Mouse (Mus musculus) limb, embryonic 14.5 days (tissue): ENCODE measurements at regions not wholly inside any gene's neighbourhood (a gene's known extent, or its start where the extent isn't known, plus 50 kb on each side); places are given as distances from the start of the nearest gene placed in this dataset.

ENCODE experiments used
- ATAC-seq: fragments of 200-750 bp; cut with Nextera tagmentation; 2 replicates; pipeline ENCODE4 v1.8.0; 2017; ENCODE audit warnings: low read depth, moderate number of reproducible peaks, moderate TSS enrichment; ENCODE audit not compliant: low FRiP score
- DNase-seq: peaks from one replicate; pipeline ENCODE4 v3.0.0-alpha.2; 2015; ENCODE audit warnings: low spot score
- H3K27ac ChIP-seq: fragments of 300-500 bp; sonication (generic); replicated peaks from 2 replicates; pipeline ENCODE4 v1.5.1; 2014; ENCODE audit warnings: low read depth, mild to moderate bottlenecking, low read length, moderate library complexity, mixed read lengths
- H3K27me3 ChIP-seq: fragments of 300-500 bp; sonication (generic); 2 replicates; pipeline ENCODE4 v1.6.1; 2014; ENCODE audit warnings: low read length, mixed read lengths; ENCODE audit not compliant: control insufficient read depth, insufficient read depth
- H3K36me3 ChIP-seq: fragments of 300-500 bp; sonication (generic); 2 replicates; pipeline ENCODE4 v1.6.1; 2014; ENCODE audit warnings: mild to moderate bottlenecking, low read length, moderate library complexity, mixed read lengths; ENCODE audit not compliant: control insufficient read depth, insufficient read depth
- H3K4me1 ChIP-seq: fragments of 300-500 bp; sonication (generic); 2 replicates; pipeline ENCODE4 v1.6.1; 2014; ENCODE audit warnings: antibody characterized with exemption, low read length, mixed read lengths; ENCODE audit not compliant: control insufficient read depth, insufficient read depth
- H3K4me2 ChIP-seq: fragments of 300-500 bp; sonication (generic); replicated peaks from 2 replicates; pipeline ENCODE4 v1.6.1; 2014; ENCODE audit warnings: low read depth, mild to moderate bottlenecking, low read length, moderate library complexity; ENCODE audit not compliant: severe bottlenecking
- H3K4me3 ChIP-seq: fragments of 300-500 bp; sonication (generic); replicated peaks from 2 replicates; pipeline ENCODE4 v1.5.1; 2014; ENCODE audit warnings: low read length
- H3K9ac ChIP-seq: fragments of 300-500 bp; sonication (generic); 2 replicates; pipeline ENCODE4 v1.6.1; 2014; ENCODE audit warnings: mild to moderate bottlenecking, low read depth, low read length, moderate library complexity; ENCODE audit not compliant: severe bottlenecking
- H3K9me3 ChIP-seq: fragments of 300-500 bp; sonication (generic); 2 replicates; pipeline ENCODE4 v1.6.1; 2016; ENCODE audit warnings: low read length; ENCODE audit not compliant: control insufficient read depth
- POLR2A ChIP-seq: fragments of 200-500 bp; IDR thresholded peaks from 2 replicates; pipeline ENCODE4 v1.8.0; 2012; ENCODE audit warnings: inconsistent platforms, mild to moderate bottlenecking, moderate library complexity, borderline replicate concordance; ENCODE audit not compliant: insufficient read depth, insufficient read length; ENCODE audit errors: extremely low read depth
- WGBS: fragments of 180-500 bp; shearing (Covaris S2); extraction: QIAGEN DNeasy Blood & Tissue Kit; methylation state at CpG from one replicate; pipeline ENCODE4 v1.1.7; 2014; 5-methylcytosine and 5-hydroxymethylcytosine counted together

DNA sequence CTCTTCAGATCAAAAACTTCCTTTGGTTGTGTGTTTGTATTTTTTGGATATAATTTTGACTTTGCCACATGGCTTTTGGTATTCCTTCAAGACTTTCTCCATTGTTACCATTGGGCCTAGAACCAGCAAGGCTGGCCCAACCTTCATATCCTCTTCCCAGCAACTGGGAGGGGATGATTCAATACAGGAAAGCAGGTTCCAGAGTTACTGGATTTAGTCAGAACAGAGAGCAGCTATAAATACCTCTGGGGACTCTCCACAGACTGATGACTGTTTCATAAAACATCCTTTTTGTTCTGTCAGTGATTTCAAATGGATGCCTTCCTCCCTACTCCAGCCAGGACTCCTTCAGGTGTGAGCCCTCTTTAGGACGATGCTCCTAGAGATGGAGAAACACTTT is 1361.4 kb downstream of the Gsdmc2 start:
- no peak for TF ChIP-seq POLR2A
- no peak for ATAC-seq

DNA sequence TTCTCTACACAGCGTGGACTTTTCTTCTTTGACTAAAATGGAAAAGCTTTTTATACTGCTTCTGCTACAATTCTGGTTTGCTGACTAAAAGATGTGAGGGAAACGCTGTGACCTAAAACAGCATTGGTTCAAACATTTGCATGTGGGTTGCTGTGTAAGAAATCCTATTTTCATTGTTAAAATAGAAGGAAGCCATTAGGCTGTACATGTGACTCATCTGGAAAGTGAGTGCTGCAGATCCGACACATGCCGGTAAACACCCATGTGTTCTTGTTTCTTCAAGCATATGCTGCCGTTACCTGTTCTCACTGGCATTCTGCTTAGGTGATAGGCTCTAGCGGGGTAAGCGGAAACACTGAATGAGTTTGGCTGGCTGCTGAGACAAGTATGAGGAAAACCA is 1362.6 kb downstream of the Gsdmc2 start:
- WGBS, result 84% methylated on average over 7 of the region's 7 CpGs
- no peaks in the 10 kb centered on the region for H3K27me3 ChIP-seq

More for the DNA sequence above, 1361.4 kb downstream of the Gsdmc2 start:
- Histone ChIP-seq H3K27me3 (no peaks in the 10 kb centered on the region), H3K36me3 (no peaks in the 10 kb centered on the region), H3K9ac (no peak overlapping the region), H3K9me3 (no peaks in the 10 kb centered on the region), H3K4me3 (no peak overlapping the region), H3K4me1 (no peaks in the 10 kb centered on the region), H3K4me2 (no peak overlapping the region), H3K27ac (no peak overlapping the region)
- no peak for DNase-seq
- WGBS, result 77% methylated on average over 1 of the region's 1 CpGs

GRCm38 (mm10) chr15:62477779-62478178 is 1367.2 kb downstream of the Gsdmc2 start:
- no peak for ATAC-seq
- Histone ChIP-seq H3K4me2 (no peak overlapping the region), H3K9ac (no peak overlapping the region), H3K27me3 (no peaks in the 10 kb centered on the region), H3K4me1 (no peaks in the 10 kb centered on the region), H3K4me3 (no peak overlapping the region), H3K36me3 (no peaks in the 10 kb centered on the region), H3K9me3 (no peaks in the 10 kb centered on the region), H3K27ac (no peak overlapping the region)
- DNase-seq, result no peak
- 83% methylated on average over 2 of the region's 2 CpGs for WGBS
- TF ChIP-seq POLR2A, result no peak

More for the DNA sequence above, 1362.6 kb downstream of the Gsdmc2 start:
- Histone ChIP-seq H3K27ac (no peak overlapping the region), H3K9ac (no peak overlapping the region), H3K9me3 (no peaks in the 10 kb centered on the region), H3K36me3 (no peaks in the 10 kb centered on the region), H3K4me3 (no peak overlapping the region), H3K4me2 (no peak overlapping the region), H3K4me1 (no peaks in the 10 kb centered on the region)
- no peak for TF ChIP-seq POLR2A
- no peak for DNase-seq
- ATAC-seq, result no peak

DNA sequence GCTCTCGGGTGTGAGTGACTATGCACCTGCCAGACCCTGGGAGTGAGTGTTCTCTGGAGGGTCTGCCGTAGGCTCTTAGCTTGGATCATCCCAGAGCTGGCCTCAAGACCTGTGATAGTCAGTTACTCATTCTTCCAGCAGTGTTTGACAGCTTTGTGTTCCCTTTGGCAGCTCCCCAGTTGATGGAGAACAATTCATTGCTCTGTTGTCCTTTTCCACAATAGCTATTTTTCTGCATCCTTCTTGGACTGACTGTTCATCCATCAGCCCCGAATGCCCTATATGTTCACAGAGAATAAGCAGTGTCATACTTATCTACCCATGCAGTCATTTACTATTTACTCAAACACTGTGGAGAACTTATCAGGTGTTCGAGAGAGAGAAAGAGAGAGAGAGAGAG is 1368.5 kb downstream of the Gsdmc2 start:
- 85% methylated on average over 4 of the region's 4 CpGs for WGBS
- H3K4me2 ChIP-seq, result no peak overlapping the region
- H3K4me1 ChIP-seq, result no peaks in the 10 kb centered on the region
- H3K27ac ChIP-seq, result no peak overlapping the region
- H3K36me3 ChIP-seq, result no peaks in the 10 kb centered on the region
- no peak overlapping the region for H3K9ac ChIP-seq
- H3K4me3 ChIP-seq, result no peak overlapping the region
- TF ChIP-seq POLR2A, result no peak
- DNase-seq (no peak), ATAC-seq (no peak)
- H3K9me3 ChIP-seq, result no peaks in the 10 kb centered on the region
- no peaks in the 10 kb centered on the region for H3K27me3 ChIP-seq

DNA sequence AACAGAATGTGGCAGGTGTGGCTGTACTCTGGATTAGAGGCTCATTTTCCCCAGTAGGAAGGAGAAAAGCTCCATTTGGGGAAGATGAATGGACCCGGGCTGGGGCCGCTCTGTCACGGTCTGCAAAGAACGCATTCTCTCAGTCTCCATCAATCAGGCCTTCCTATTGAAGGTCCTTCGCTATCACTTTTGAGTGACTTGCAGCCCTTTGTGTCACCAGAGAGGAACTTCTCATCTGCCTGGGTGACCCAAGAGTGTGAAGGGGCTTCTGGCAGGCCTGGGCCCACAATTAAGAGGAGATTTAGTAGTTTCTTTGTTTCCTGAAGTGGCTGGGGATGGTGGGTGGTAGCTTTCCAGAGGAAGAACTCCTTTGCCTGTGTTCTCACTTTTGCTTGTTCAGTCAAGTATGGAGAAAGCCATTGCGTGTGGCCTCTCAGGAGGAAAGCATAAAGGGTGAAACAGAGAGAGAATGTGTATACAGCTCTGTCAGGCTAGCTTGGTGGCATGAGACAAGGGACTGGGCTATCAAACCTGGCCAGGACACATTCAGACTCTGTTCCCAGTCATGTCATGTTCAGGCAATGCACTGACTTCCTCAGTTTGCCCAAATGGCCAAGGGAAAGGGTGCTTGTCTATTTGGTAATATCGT is 1374.2 kb downstream of the Gsdmc2 start:
- ATAC-seq, result no peak
- Histone ChIP-seq H3K9ac (no peak overlapping the region), H3K36me3 (no peaks in the 10 kb centered on the region), H3K27me3 (no peaks in the 10 kb centered on the region), H3K4me3 (no peak overlapping the region), H3K9me3 (no peaks in the 10 kb centered on the region), H3K4me2 (no peak overlapping the region), H3K27ac (no peak overlapping the region), H3K4me1 (no peaks in the 10 kb centered on the region)
- no peak for DNase-seq
- 62% methylated on average over 7 of the region's 7 CpGs for WGBS
- no peak for TF ChIP-seq POLR2A
